Mouse (Mus musculus): ENCODE results near the gene Aven. TPM values are rescaled to one million over a fixed set of nuclear protein-coding genes. Genes with fewer than 3 reads are reported as not detected.
A peak's percentile ranks its signal among the peaks of the same experiment; 100 is the strongest.

Aven gene
- polyA plus RNA-seq, 1 experiment from 2014 or later = 8.3 TPM

DNA sequence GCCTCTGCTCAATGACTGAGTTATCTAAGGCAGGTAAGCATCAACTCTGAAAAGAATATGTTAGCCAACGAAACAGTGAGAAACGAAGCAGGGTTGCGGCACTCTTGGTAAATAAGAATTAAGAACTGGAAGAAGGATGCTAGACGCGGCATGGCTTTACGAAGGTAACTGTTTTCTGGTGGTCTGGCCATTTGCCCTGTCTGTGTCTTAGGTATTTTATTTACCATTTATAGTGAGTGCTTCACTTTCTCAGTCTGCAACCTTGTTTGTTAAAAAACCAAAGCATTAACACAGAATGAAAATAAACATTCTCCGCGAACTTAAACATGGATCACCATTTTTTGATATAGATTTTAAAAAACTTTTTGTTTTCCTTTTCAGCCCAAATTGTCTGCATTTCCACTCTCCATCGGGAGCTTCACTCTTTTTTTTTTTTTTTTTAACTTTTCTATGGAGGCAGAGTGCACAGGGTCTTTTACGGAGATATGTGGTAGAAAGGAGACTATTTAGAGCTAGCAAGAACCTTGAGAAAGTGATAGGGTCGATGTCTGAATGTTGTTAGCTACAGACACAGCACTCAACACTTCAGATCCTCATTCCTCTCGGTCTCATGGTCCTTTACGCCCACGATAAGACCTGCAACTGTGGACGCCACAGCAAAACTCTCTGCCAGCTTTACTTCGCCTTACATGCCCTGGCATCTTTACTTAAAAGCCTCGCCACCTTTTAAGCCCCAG is 38.5 kb upstream of the Aven start:
- Histone ChIP-seq H3K27me3 (ENCODE audit: control insufficient read depth, insufficient read depth, low read length) (no peaks in the 10 kb centered on the region), H3K4me3 (ENCODE audit: control insufficient read depth in 1 of 2, insufficient read depth in 1 of 2, low read depth in 1 of 2, low read length in 2 of 2) (peak overlapping the region; percentile 64 to 98), H3K9me3 (ENCODE audit: control insufficient read depth, low read length) (no peaks in the 10 kb centered on the region), H3K9ac (ENCODE audit: low read length) (peak overlapping the region; percentile 89), H3K4me1 (ENCODE audit: control insufficient read depth in 2 of 2, insufficient read depth in 2 of 2, low read length in 2 of 2) (peaks cover 0 to 13% of the 10 kb centered on the region in 2 experiments; a peak in 2 of 4 replicates), H3K27ac (replicated peaks in 1 of 2; ENCODE audit: control insufficient read depth in 1 of 2, insufficient read depth in 1 of 2, low read depth in 2 of 2, low read length in 2 of 2) (peak overlapping the region; percentile 85 to 91), H3K4me2 (ENCODE audit: low read length) (peak overlapping the region; percentile 79), H3K36me3 (ENCODE audit: control insufficient read depth, insufficient read depth, low read length) (no peaks in the 10 kb centered on the region)
- peak; percentile 54; the same call in 1 of the 2 replicates for ATAC-seq (ENCODE audit: insufficient number of reproducible peaks, insufficient read depth, low FRiP score, low read depth)
- WGBS = 28% methylated on average over 17 of the region's 17 CpGs

DNA sequence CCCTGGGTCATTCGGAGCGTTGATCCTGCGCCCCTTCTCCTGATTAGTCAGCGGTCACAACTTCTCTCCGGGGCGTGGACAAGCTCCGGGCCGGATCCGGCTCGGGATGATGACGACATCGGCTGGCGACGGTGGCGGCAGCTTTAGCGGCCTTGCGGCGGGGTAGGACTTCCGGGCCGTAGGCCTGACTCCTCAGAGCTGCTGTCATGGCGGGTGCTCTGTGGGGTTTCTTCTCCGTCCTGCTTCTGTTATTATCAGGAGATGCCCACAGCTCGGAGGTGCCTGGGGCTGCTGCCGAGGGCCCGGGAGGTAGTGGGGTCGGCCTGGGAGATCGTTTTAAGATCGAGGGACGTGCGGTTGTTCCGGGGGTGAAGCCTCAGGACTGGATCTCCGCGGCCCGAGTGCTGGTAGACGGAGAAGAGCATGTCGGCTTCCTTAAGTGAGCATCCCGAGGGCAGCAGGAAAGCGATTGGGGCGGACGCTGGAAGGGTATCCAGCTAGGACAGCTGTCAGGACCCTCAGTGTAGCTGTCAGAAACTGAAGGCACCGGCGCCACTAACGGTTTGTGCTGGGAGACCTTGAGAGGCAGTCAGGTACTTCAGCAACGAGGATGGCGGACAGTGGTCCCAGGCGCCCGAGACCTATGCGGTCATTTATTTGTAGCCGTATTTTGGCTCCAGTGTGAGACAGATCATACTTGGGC is 37.8 kb upstream of the Aven start, which contains the start of gene Emc7:
Emc7 (plus strand) TSS at position 136 of the 703 bp plus-strand sequence.
- peak; percentile 91 for ATAC-seq (ENCODE audit: insufficient number of reproducible peaks, insufficient read depth, low FRiP score, low read depth)
- Histone ChIP-seq H3K27me3 (ENCODE audit: control insufficient read depth, insufficient read depth, low read length) (no peaks in the 10 kb centered on the region), H3K36me3 (ENCODE audit: control insufficient read depth, insufficient read depth, low read length) (peaks cover 3% of the 10 kb centered on the region), H3K9me3 (ENCODE audit: control insufficient read depth, low read length) (no peaks in the 10 kb centered on the region; the same call in 1 of the 2 replicates), H3K4me1 (ENCODE audit: control insufficient read depth in 2 of 2, insufficient read depth in 2 of 2, low read length in 2 of 2) (peaks cover 0 to 13% of the 10 kb centered on the region in 2 experiments; a peak in 2 of 4 replicates), H3K4me3 (ENCODE audit: control insufficient read depth in 1 of 2, insufficient read depth in 1 of 2, low read depth in 1 of 2, low read length in 2 of 2) (peak within 1 kb of the TSS; percentile 64 to 98), H3K4me2 (ENCODE audit: low read length) (peak within 1 kb of the TSS; percentile 81), H3K27ac (replicated peaks in 1 of 2; ENCODE audit: control insufficient read depth in 1 of 2, insufficient read depth in 1 of 2, low read depth in 2 of 2, low read length in 2 of 2) (peak within 1 kb of the TSS; percentile 85 to 91), H3K9ac (ENCODE audit: low read length) (peak within 1 kb of the TSS; percentile 89)
- under 1% methylated on average over 49 of the region's 49 CpGs for WGBS

GRCm38 (mm10) chr2:112460557-112460956 is 32.2 kb upstream of the Aven start:
- H3K9me3 ChIP-seq (ENCODE audit: control insufficient read depth, low read length) = no peaks in the 10 kb centered on the region; the same call in 1 of the 2 replicates
- peaks cover 43% of the 10 kb centered on the region for H3K36me3 ChIP-seq (ENCODE audit: control insufficient read depth, insufficient read depth, low read length)
- H3K4me2 ChIP-seq (ENCODE audit: low read length) = no peak overlapping the region
- no peak overlapping the region for H3K4me3 ChIP-seq (ENCODE audit: control insufficient read depth in 1 of 2, insufficient read depth in 1 of 2, low read depth in 1 of 2, low read length in 2 of 2)
- ATAC-seq (ENCODE audit: insufficient number of reproducible peaks, insufficient read depth, low FRiP score, low read depth) = no peak
- no peaks in the 10 kb centered on the region for H3K27me3 ChIP-seq (ENCODE audit: control insufficient read depth, insufficient read depth, low read length)
- H3K9ac ChIP-seq (ENCODE audit: low read length) = no peak overlapping the region
- 89% methylated on average over 3 of the region's 3 CpGs for WGBS
- no peak overlapping the region for H3K27ac ChIP-seq (replicated peaks in 1 of 2; ENCODE audit: control insufficient read depth in 1 of 2, insufficient read depth in 1 of 2, low read depth in 2 of 2, low read length in 2 of 2)
- H3K4me1 ChIP-seq (ENCODE audit: control insufficient read depth in 2 of 2, insufficient read depth in 2 of 2, low read length in 2 of 2) = peaks cover 0 to 8% of the 10 kb centered on the region in 2 experiments; a peak in 1 of 4 replicates

- Histone ChIP-seq H3K36me3 (ENCODE audit: control insufficient read depth, insufficient read depth, low read length) (peaks cover 40% of the 10 kb centered on the region), H3K27ac (replicated peaks in 1 of 2; ENCODE audit: control insufficient read depth in 1 of 2, insufficient read depth in 1 of 2, low read depth in 2 of 2, low read length in 2 of 2) (no peak overlapping the region)
- no peak for ATAC-seq (ENCODE audit: insufficient number of reproducible peaks, insufficient read depth, low FRiP score, low read depth)
These were observed 23.2 kb upstream of the Aven start for GRCm38 (mm10) chr2:112469542-112469941.

DNA sequence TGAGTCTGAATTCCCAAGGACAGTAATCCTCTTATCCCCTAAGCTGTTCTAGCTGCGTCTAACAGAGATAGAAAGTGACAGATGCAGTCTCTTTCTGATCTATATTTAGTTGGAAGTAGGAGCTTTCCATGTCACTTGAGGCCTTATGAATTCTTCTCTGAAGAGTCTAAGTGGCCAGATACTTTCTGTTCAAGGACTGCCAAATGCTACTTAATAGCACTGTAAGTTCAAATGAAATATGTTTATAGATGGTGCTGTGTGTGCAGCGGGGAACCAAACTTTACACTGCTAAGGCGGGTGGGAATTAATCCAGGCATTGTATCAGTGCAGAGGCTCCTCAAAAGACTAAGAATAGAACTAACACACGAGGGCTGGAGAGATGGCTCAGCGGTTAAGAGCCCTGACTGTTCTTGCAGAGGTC is 21.8 kb upstream of the Aven start:
- 0 out of 2 replicates have a peak, but pooled peaks have one; percentile 35 for ATAC-seq (ENCODE audit: insufficient number of reproducible peaks, insufficient read depth, low FRiP score, low read depth)
- Histone ChIP-seq H3K4me1 (ENCODE audit: control insufficient read depth in 2 of 2, insufficient read depth in 2 of 2, low read length in 2 of 2) (peaks cover 3 to 13% of the 10 kb centered on the region in 2 experiments; a peak in 3 of 4 replicates), H3K4me3 (ENCODE audit: control insufficient read depth in 1 of 2, insufficient read depth in 1 of 2, low read depth in 1 of 2, low read length in 2 of 2) (no peak overlapping the region), H3K9ac (ENCODE audit: low read length) (no peak overlapping the region), H3K9me3 (ENCODE audit: control insufficient read depth, low read length) (no peaks in the 10 kb centered on the region), H3K4me2 (ENCODE audit: low read length) (no peak overlapping the region), H3K27me3 (ENCODE audit: control insufficient read depth, insufficient read depth, low read length) (no peaks in the 10 kb centered on the region), H3K27ac (replicated peaks in 1 of 2; ENCODE audit: control insufficient read depth in 1 of 2, insufficient read depth in 1 of 2, low read depth in 2 of 2, low read length in 2 of 2) (peak overlapping the region; percentile 21 to 66; a peak in 3 of 4 replicates), H3K36me3 (ENCODE audit: control insufficient read depth, insufficient read depth, low read length) (peaks cover 32% of the 10 kb centered on the region)
- 31% methylated on average over 5 of the region's 5 CpGs for WGBS

More at GRCm38 (mm10) chr2:112469542-112469941, 23.2 kb upstream of the Aven start:
- H3K9me3 ChIP-seq (ENCODE audit: control insufficient read depth, low read length) = no peaks in the 10 kb centered on the region
- no peak overlapping the region for H3K9ac ChIP-seq (ENCODE audit: low read length)
- no peak overlapping the region for H3K4me2 ChIP-seq (ENCODE audit: low read length)
- no peaks in the 10 kb centered on the region for H3K27me3 ChIP-seq (ENCODE audit: control insufficient read depth, insufficient read depth, low read length)
- no peak overlapping the region for H3K4me3 ChIP-seq (ENCODE audit: control insufficient read depth in 1 of 2, insufficient read depth in 1 of 2, low read depth in 1 of 2, low read length in 2 of 2)
- peaks cover 3 to 13% of the 10 kb centered on the region in 2 experiments; a peak in 3 of 4 replicates for H3K4me1 ChIP-seq (ENCODE audit: control insufficient read depth in 2 of 2, insufficient read depth in 2 of 2, low read length in 2 of 2)

DNA sequence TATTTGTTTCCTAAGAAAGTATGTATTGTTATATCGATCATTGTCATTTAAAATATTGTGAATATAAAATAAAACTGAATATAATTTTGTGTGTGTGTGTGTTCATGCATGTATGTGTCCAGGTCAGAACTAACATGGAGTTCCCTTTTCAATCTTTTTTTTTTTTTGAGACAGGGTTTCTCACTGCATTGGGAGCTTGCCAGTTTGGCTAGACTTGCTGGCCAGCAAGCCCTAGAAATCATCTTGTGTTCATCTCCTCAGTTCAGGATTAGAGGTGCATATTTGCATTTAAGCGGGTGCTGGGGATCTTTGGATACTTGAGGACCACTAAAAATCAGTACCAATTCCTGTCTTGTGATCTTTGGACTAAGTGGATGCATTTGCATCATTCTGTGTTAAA is 20.7 kb upstream of the Aven start:
- Histone ChIP-seq H3K4me3 (ENCODE audit: control insufficient read depth in 1 of 2, insufficient read depth in 1 of 2, low read depth in 1 of 2, low read length in 2 of 2) (no peak overlapping the region), H3K9me3 (ENCODE audit: control insufficient read depth, low read length) (no peaks in the 10 kb centered on the region), H3K4me1 (ENCODE audit: control insufficient read depth in 2 of 2, insufficient read depth in 2 of 2, low read length in 2 of 2) (peaks cover 3 to 13% of the 10 kb centered on the region in 2 experiments; a peak in 3 of 4 replicates), H3K9ac (ENCODE audit: low read length) (no peak overlapping the region), H3K36me3 (ENCODE audit: control insufficient read depth, insufficient read depth, low read length) (peaks cover 20% of the 10 kb centered on the region), H3K27ac (replicated peaks in 1 of 2; ENCODE audit: control insufficient read depth in 1 of 2, insufficient read depth in 1 of 2, low read depth in 2 of 2, low read length in 2 of 2) (no peak overlapping the region), H3K4me2 (ENCODE audit: low read length) (no peak overlapping the region), H3K27me3 (ENCODE audit: control insufficient read depth, insufficient read depth, low read length) (no peaks in the 10 kb centered on the region)
- WGBS = 90% methylated on average over 2 of the region's 2 CpGs
- no peak for ATAC-seq (ENCODE audit: insufficient number of reproducible peaks, insufficient read depth, low FRiP score, low read depth)

DNA sequence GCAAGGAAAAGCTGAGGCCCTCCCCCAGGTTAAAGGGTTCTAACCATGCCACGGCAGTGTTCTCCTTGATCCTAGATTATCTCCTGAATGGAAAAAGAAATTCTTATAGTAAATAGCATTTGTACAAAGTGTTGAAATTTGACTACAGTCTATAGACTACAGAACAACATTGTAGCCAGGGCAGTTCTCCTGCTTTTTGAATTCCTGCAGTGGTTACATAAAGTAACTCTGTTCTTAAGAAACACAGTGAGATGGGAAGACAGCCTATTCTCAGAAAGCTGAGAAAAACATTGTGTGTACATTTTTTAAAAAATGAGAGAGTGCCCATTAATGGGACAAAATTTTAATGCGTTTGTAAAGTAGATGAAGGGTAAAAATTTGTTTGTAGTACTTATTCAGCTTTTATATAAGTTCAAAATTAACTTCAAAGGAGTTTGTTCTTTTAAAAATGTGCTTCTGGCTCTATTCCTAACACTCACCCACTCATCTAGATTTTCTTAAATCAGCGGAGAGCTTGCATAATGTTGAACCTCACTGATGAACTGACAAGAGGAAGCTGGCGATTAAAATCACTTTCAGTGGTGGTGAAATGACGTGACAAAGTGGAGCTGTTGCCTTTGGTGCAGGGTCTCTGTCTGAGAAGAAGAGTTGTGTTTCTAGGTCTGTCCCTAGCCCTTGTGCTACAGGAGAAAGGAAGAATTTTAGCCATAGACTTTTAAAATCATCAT is 17.6 kb upstream of the Aven start:
- Histone ChIP-seq H3K9ac (ENCODE audit: low read length) (no peak overlapping the region), H3K4me3 (ENCODE audit: control insufficient read depth in 1 of 2, insufficient read depth in 1 of 2, low read depth in 1 of 2, low read length in 2 of 2) (no peak overlapping the region), H3K4me2 (ENCODE audit: low read length) (no peak overlapping the region), H3K9me3 (ENCODE audit: control insufficient read depth, low read length) (no peaks in the 10 kb centered on the region), H3K27me3 (ENCODE audit: control insufficient read depth, insufficient read depth, low read length) (no peaks in the 10 kb centered on the region), H3K27ac (replicated peaks in 1 of 2; ENCODE audit: control insufficient read depth in 1 of 2, insufficient read depth in 1 of 2, low read depth in 2 of 2, low read length in 2 of 2) (no peak overlapping the region), H3K4me1 (ENCODE audit: control insufficient read depth in 2 of 2, insufficient read depth in 2 of 2, low read length in 2 of 2) (peaks cover 2 to 13% of the 10 kb centered on the region in 2 experiments; a peak in 3 of 4 replicates), H3K36me3 (ENCODE audit: control insufficient read depth, insufficient read depth, low read length) (no peaks in the 10 kb centered on the region)
- no peak for ATAC-seq (ENCODE audit: insufficient number of reproducible peaks, insufficient read depth, low FRiP score, low read depth)
- 73% methylated on average over 5 of the region's 5 CpGs for WGBS
